Mouse (Mus musculus) lung, embryonic 16.5 days (tissue): ENCODE measurements around the gene Gm6880. TPM values are rescaled to one million over a fixed set of nuclear protein-coding genes. Genes with fewer than 3 reads are reported as not detected.
"Not testable (repeated sequence)": the region's sequence is repeated elsewhere in the genome, so short reads cannot be mapped to it uniquely, and the experiment has no call there.

Experiments
- ATAC-seq: fragments of 200-750 bp; cut with Nextera tagmentation; 2 replicates; pipeline ENCODE4 v1.8.0; 2017; ENCODE audit warnings: low read depth, mild to moderate bottlenecking, moderate library complexity
- H3K27ac ChIP-seq: fragments of 300-500 bp; sonication (generic); 2 replicates; pipeline ENCODE4 v1.5.1; 2014; ENCODE audit warnings: mild to moderate bottlenecking, control low read depth, low read length
- H3K27me3 ChIP-seq: fragments of 300-500 bp; sonication (generic); 2 replicates; pipeline ENCODE4 v1.6.1; 2014; ENCODE audit warnings: low read depth, low read length, mixed read lengths; ENCODE audit not compliant: control insufficient read depth, insufficient read depth
- H3K36me3 ChIP-seq: fragments of 300-500 bp; sonication (generic); 2 replicates; pipeline ENCODE4 v1.6.1; 2014; ENCODE audit warnings: low read length; ENCODE audit not compliant: control insufficient read depth, insufficient read depth
- H3K4me1 ChIP-seq: fragments of 300-500 bp; sonication (generic); replicated peaks from 2 replicates; pipeline ENCODE4 v1.6.1; 2014; ENCODE audit warnings: low read length, mixed read lengths; ENCODE audit not compliant: control insufficient read depth, insufficient read depth
- H3K4me2 ChIP-seq: fragments of 300-500 bp; sonication (generic); 2 replicates; pipeline ENCODE4 v1.6.1; 2014; ENCODE audit warnings: low read depth, low read length, control low read depth
- H3K4me3 ChIP-seq: fragments of 300-500 bp; sonication (generic); 2 replicates; pipeline ENCODE4 v1.5.1; 2014; ENCODE audit warnings: mild to moderate bottlenecking, low read length, control low read depth
- H3K9ac ChIP-seq: fragments of 300-500 bp; sonication (generic); 2 replicates; pipeline ENCODE4 v1.6.1; 2014; ENCODE audit warnings: low read length, control low read depth
- H3K9me3 ChIP-seq: fragments of 300-500 bp; sonication (generic); 2 replicates; pipeline ENCODE4 v1.6.1; 2016; ENCODE audit warnings: low read length; ENCODE audit not compliant: control insufficient read depth
- WGBS: fragments of 180-500 bp; shearing (Covaris S2); extraction: QIAGEN DNeasy Blood & Tissue Kit; methylation state at CpG from one replicate; pipeline ENCODE4 v1.1.7; 2014; 5-methylcytosine and 5-hydroxymethylcytosine counted together
- polyA plus RNA-seq: library from polyadenylated mRNA; unstranded; fragments of >200 nt; fragmentation: Nextera tagmentation; extraction: Ambion mirVana; gene quantifications from 2 replicates; pipeline ENCODE4 v1.2.1, GENCODE M21; 2015

The Gm6880 gene
- polyA plus RNA-seq: not detected in 2 replicates

DNA sequence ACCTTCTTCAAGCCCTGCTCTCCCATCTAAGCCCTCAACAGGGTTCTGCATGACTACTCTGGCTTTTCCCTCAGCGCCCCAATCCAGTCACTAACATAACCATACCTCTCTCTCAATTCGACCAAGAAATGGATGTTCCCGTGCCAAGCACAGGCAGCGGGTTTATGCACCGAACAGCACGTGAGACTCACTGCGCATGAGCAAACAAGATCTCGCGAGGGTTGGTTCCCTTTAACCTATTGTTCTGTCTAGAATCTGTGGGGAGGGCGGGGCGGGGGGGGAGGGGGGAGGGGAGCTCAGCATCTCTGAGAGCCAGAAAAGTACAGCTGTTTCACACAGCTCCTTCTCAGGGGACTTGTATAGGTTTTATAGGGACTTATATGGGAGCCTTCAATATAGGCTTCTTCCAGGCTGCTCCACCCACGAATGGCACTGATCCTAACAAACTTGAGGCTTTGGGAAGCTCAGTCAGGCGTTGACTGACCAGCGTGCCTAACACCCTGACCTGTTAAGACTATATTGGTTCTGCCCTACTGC is at the start of gene Gm6880:
Gm6880 (minus strand) TSS at position 51 of the 537 bp plus-strand sequence.
- H3K4me3 ChIP-seq, H3K9me3 ChIP-seq, H3K4me1 ChIP-seq, H3K9ac ChIP-seq, H3K36me3 ChIP-seq, H3K4me2 ChIP-seq, H3K27me3 ChIP-seq, H3K27ac ChIP-seq, ATAC-seq: not testable (repeated sequence)
- 75% methylated on average over 13 of the region's 14 CpGs for WGBS

DNA sequence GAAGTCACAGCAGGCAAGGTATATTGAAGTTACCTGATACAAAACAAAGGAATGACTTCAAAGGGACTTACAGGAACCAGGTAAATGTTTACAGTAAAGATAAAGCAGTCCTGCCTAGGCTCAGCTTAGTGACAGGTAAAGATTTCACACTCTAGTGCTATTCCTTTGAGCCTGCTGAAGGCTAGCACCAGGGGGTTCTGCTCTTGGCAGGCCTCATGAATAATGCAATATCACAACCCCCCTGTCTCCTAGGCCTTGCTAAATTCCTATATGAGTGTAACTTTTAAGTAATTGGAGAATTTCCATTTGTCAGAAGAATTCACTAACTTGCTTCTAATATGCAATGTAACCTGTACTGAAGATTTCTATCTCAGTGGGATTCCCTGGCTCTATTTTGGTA is 36.3 kb upstream of the Gm6880 start:
- not testable (repeated sequence) for H3K36me3 ChIP-seq, ATAC-seq

DNA sequence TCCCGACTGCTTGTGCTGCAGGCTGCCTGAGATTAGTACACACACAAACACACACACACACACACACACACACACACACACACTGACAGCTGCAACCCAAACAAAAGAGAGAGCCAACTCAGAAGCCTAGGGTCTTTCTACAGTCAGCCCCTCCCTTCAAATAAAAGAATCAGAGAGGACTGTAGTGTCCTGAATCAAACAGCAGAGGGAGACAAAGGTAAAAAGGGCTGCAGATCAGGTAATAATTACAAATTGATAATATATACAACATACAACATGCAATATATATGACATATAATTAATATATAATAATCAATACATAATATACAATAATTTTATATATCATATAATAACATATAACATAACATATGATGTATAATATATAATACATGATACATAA is 15.9 kb upstream of the Gm6880 start:
- Histone ChIP-seq H3K9me3 (no peaks in the 10 kb centered on the region), H3K9ac (no peak overlapping the region), H3K4me3 (no peak overlapping the region), H3K27me3 (no peaks in the 10 kb centered on the region), H3K4me2 (no peak overlapping the region), H3K4me1 (no peaks in the 10 kb centered on the region), H3K36me3 (no peaks in the 10 kb centered on the region), H3K27ac (no peak overlapping the region)
- no peak for ATAC-seq
- 69% methylated on average over 1 of the region's 1 CpGs for WGBS

More for the DNA sequence above, 36.3 kb upstream of the Gm6880 start:
- not testable (repeated sequence) for H3K9me3 ChIP-seq, H3K4me2 ChIP-seq, H3K4me1 ChIP-seq, H3K27ac ChIP-seq, H3K9ac ChIP-seq, H3K4me3 ChIP-seq, H3K27me3 ChIP-seq

DNA sequence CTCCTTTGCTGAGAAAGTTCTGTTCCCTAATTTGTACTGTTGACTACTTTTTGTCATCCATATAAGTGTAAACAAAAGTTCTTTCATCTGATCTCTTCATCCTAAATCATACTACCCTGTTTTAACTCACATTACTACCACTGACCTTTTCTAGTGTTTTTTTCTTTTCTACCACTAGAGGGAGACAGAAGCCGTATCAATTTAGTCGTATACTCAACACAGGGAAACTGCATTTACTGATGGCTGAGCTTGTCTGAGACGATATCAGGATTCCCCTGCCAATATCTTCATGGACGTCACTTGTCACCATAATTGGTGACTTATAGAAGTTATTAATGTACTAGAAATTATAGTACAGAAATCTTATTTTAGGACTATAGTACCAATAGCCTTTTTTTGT is 28.4 kb downstream of the Gm6880 start:
- ATAC-seq: no peak
- Histone ChIP-seq H3K27me3 (no peaks in the 10 kb centered on the region), H3K36me3 (0 out of 2 replicates have a peak, but pooled peaks cover 3% of the 10 kb centered on the region), H3K4me3 (no peak overlapping the region), H3K9me3 (no peaks in the 10 kb centered on the region), H3K4me1 (no peaks in the 10 kb centered on the region), H3K9ac (no peak overlapping the region), H3K4me2 (no peak overlapping the region), H3K27ac (no peak overlapping the region)
- WGBS: 9% methylated on average over 4 of the region's 4 CpGs

DNA sequence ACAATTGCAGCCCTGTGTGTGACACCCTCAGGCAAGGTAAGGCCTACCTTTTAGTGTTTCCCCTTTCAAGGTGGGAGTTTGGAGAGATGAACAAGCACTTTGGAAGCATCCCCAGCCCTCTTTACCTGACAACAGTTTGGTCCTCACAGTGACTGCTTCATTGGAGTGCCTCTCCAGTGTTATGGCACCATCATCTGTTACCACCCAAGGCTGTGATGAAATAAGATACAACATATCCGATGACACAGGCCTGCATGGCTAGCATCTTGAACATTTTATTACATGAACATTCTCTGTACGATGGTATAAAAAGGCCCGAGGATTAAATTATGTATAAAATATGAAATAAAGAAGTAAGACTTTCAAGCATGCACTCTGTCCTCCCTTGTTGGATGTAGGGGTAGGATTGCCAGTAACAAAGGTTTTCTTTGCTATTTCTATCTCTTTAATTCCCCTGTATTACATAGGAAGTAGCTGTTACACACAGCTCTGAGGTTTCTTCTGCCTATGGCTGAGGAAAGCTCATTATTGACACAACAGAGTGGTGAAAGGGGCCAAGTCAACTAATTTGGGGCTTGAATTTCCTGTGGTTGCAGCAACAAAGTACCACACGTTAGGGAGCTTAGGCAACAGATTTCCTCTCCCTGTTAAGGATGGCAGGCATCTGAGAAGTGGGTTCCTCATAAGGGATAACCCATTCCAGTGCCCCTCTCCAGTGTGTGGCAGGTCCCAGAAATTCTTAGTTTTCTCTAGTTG is 29.9 kb downstream of the Gm6880 start:
- H3K27me3 ChIP-seq: no peaks in the 10 kb centered on the region
- no peak for ATAC-seq
- no peak overlapping the region for H3K9ac ChIP-seq
- H3K4me2 ChIP-seq: no peak overlapping the region
- H3K27ac ChIP-seq: no peak overlapping the region
- 73% methylated on average over 4 of the region's 4 CpGs for WGBS
- H3K4me1 ChIP-seq: no peaks in the 10 kb centered on the region
- H3K4me3 ChIP-seq: no peak overlapping the region
- H3K9me3 ChIP-seq: no peaks in the 10 kb centered on the region
- 0 out of 2 replicates have a peak, but pooled peaks cover 3% of the 10 kb centered on the region for H3K36me3 ChIP-seq

Other genes starting within 250 kb of the Gm6880 start
- 372 and 374 TPM in 2 replicates for gene Flna, start 231.6 kb downstream of the Gm6880 start, polyA plus RNA-seq
- 24.9 and 25.4 TPM in 2 replicates for gene Emd, start 226.7 kb downstream of the Gm6880 start, polyA plus RNA-seq
- 826 and 850 TPM in 2 replicates for gene Rpl10, start 210.6 kb downstream of the Gm6880 start, polyA plus RNA-seq
- gene Taz, start 199.5 kb downstream of the Gm6880 start, polyA plus RNA-seq: 81.9 and 91.7 TPM in 2 replicates
- gene Dnase1l1, start 199.1 kb downstream of the Gm6880 start, polyA plus RNA-seq: 17.4 and 18.6 TPM in 2 replicates
- gene Atp6ap1, start 184.3 kb downstream of the Gm6880 start, polyA plus RNA-seq: 141 and 153 TPM in 2 replicates
- 204 and 211 TPM in 2 replicates for gene Gdi1, start 176.4 kb downstream of the Gm6880 start, polyA plus RNA-seq
- gene Fam50a, start 168.4 kb downstream of the Gm6880 start, polyA plus RNA-seq: 64.9 and 65.6 TPM in 2 replicates
- 7.5 and 9.9 TPM in 2 replicates for gene Plxna3, start 152.3 kb downstream of the Gm6880 start, polyA plus RNA-seq
- gene Lage3, start 127.8 kb downstream of the Gm6880 start, polyA plus RNA-seq: 109 and 117 TPM in 2 replicates
- 85.5 and 86.2 TPM in 2 replicates for gene Ubl4a, start 108.2 kb downstream of the Gm6880 start, polyA plus RNA-seq
- gene Slc10a3, start 108.0 kb downstream of the Gm6880 start, polyA plus RNA-seq: 19.1 and 21.8 TPM in 2 replicates
- 42.5 and 45.8 TPM in 2 replicates for gene Fam3a, start 88.1 kb downstream of the Gm6880 start, polyA plus RNA-seq
- gene Ikbkg, start 88.1 kb downstream of the Gm6880 start, polyA plus RNA-seq: 21.0 and 21.1 TPM in 2 replicates
- 44.1 and 51.2 TPM in 2 replicates for gene G6pdx, start 52.2 kb downstream of the Gm6880 start, polyA plus RNA-seq
- gene Olfr1326-ps1, start 93.5 kb upstream of the Gm6880 start, polyA plus RNA-seq: not detected in 2 replicates
- not detected in 2 replicates for gene Olfr1325, start 111.3 kb upstream of the Gm6880 start, polyA plus RNA-seq
- gene Gm5640, start 164.2 kb upstream of the Gm6880 start, polyA plus RNA-seq: not detected in 2 replicates